Mouse (Mus musculus): ENCODE data around the gene Arid5b. TPM values are rescaled to one million over a fixed set of nuclear protein-coding genes. Genes with fewer than 3 reads are reported as not detected.

Gene Arid5b
- total RNA-seq, 2 experiments from 2014 or later = 36.1 to 36.9 TPM

- DNase-seq (ENCODE audit: low spot score in 2 of 2) = no peak
Observed at GRCm38 (mm10) chr10:68140306-68140705, 138.2 kb downstream of the Arid5b start.

- no peak for DNase-seq (ENCODE audit: low spot score in 2 of 2)
Observed at GRCm38 (mm10) chr10:68138123-68138522, 140.4 kb downstream of the Arid5b start.

- no peak for DNase-seq (ENCODE audit: low spot score in 2 of 2)
Observed at GRCm38 (mm10) chr10:68137151-68137833, 141.2 kb downstream of the Arid5b start.

GRCm38 (mm10) chr10:68136480-68137083 is 142.0 kb downstream of the Arid5b start:
- DNase-seq (ENCODE audit: low spot score in 2 of 2) = peak; percentile 51 to 79

DNA sequence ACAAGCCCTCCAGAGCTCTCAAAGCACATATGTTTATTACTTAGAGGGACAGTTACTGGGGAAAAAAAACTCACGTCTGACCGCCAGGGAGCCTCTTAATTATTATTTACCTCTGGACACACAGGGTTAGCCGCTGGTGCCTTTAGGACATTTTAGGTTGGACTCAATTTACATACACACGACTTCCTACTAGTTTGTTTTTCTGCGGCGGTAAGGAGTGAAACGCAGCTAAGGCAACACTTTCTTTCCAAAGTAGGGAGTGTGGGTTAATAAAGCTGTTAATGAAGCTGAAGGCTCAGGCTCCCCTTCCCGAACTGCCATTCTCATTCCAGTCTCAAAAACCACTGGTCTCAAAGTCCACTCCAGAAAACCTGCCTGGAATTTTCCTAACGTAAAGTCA is 142.5 kb downstream of the Arid5b start:
- DNase-seq (ENCODE audit: low spot score in 2 of 2) = no peak

DNA sequence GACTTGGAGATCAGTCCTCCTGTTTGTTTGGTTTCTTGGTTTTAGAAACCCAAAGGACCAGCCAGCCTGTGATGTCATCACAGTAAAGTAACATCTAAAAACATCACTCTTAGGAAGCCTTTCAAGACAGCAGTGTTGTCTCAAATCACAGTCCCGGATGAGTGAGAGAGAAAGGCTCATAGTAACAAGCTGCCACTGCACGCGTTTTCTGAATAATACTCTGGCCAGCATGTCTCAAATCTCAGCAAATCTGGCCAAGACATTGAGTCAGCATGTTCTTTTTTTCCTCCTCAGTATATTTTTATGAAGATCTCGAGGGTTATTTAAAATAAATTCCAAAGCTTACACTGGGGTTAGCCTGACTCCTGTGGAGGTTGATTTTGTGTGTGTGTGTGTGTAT is 143.1 kb downstream of the Arid5b start:
- DNase-seq (ENCODE audit: low spot score in 2 of 2) = no peak

DNA sequence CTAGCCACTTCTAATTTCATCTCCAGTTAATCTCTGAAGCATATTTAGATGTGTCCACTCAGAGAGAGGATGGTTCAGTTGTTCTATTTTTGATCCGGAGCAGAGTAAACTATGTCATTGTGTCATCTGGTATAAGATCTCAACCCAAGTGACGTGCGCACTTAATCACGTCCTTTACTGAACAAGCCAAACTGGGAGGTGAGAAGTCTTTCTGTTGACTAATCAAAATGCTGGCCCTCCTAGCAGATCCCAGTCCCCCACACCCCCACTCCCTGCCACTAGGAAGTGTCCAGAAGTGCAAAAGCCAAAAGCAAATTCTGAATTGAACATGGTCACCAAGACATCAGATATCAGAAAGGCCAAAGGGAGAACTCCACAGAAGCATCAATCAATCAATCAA is 144.0 kb downstream of the Arid5b start:
- DNase-seq (ENCODE audit: low spot score in 2 of 2) = no peak

DNA sequence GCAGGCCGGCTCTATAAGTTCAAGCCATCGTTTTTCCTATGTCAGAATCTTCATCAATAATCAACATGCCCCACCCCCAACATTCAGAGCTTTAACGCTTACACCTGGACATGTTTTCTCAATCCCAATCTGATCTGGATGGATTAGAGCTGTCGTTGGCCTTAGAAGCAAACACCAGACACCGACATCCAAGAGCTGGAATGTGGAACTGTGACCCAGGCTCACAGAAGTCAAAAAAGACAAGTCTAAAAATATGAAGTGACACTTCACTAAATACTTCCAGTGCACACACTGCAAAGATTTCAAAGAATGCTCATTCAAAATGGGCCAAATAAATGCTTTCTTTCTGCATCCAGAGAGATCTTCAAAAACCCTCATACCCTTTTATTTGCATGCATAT is 144.5 kb downstream of the Arid5b start:
- DNase-seq (ENCODE audit: low spot score in 2 of 2) = no peak

DNA sequence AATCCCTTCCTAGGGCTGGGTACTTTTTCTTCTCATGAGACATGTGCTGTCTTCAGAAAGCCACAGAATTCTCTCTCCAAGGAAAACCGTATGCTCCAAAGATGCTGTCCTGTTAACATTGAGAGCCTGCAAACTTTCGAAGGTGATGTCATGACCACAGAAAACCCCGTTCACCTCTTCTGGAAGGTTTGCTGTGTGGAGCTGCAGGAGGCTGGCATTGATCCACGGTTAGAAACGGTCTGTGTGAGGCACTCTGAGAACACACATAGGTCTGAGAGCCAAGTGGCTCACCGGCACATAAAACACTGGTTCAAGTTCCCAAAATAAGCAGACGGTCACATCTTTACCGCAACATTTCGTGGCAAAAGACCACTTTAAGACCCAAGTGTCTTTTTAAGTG is 145.9 kb downstream of the Arid5b start:
- DNase-seq (ENCODE audit: low spot score in 2 of 2) = no peak

- no peak for DNase-seq (ENCODE audit: low spot score in 2 of 2)
Observed at GRCm38 (mm10) chr10:68132154-68132553, 146.4 kb downstream of the Arid5b start.

DNA sequence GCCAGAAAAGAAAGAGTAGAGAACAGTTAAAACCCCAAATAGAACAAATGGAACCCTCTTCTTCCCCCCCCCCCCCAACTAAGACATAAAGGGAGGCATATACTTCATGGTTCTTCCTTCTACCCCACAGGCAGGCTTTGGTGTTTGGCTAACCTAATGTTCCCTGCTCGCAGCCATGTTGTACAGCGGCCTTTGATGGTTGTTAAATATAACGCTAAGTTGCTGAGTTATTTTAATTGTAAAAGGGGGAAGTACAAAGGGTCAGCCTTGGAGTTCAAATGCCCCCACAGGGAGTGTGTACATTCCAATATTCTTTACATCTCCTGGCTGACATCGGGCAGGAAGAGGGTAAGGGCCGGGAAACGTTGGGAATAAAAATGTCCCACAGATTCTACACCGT is 148.9 kb downstream of the Arid5b start:
- DNase-seq (ENCODE audit: low spot score in 2 of 2) = no peak

GRCm38 (mm10) chr10:68129009-68129408 is 149.5 kb downstream of the Arid5b start:
- DNase-seq (ENCODE audit: low spot score in 2 of 2) = no peak

DNA sequence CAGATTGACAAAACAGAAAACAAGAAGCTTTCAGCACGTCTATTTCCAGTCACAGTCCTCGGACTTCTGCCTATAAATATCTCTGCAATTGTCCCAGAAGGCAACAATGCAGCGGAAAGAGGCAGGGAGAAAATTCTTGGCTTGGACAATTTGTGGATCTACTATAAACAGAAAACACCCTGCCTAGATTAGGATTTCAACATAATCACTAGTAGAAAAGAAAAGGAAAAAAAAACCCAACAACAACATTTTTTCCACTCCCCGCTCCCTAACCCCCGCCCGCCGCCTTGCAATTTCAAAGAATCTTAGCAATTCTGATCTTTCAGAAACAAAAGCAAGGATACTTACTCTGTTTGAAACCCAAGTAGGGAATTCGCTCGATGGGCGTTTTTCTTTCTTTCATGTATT is 150.1 kb downstream of the Arid5b start:
- peak in 1 of 2 experiments; percentile 38 for DNase-seq (ENCODE audit: low spot score in 2 of 2)

DNA sequence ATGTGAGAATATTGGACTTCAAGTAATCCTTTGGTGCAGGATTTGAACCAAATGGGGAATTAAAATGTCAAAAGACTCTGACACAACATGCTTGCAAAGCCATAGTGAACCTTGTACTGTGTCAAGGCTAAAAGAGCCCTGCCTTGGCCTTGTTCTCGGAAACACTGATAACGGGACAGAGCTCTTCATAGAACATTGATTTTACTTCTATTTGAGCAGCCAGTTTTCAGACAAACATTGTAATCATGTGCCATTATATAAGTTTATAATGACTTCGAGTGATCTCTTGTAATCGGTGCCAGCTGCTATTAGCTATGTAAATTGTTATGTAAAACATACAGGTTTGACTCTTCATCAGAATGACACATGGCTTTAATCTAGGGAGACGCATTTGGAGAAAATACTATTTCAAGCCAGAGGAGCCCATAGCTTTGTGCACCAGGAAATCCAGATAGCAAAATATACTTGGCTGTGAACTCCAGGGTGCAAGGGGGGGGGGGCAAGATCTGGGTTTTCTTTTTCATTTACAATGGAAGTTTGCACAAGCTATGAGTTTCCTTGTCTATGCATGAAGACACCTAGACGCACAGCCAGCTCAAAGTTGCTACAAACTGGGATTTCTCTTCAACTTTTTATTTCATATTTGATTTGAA is 150.8 kb downstream of the Arid5b start:
- no peak for DNase-seq (ENCODE audit: low spot score in 2 of 2)

DNA sequence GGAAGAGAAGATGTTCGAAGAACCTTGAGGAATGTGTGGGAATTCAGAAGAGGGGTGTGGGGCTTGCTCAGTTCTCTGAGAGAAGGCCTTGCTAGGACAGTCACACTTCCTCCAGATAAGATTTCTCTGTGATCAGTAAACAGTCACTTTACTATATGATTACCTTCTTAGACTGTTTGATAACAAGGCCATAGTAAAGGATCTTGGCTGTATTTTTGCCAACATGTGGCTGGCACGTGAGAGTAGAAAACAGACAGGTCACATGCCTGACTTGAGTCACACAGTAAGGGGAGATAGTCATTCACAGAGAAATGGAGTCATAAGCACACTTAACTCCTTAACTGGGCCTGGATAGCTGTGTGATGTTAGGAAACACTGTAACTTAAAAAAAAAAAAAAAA is 151.4 kb downstream of the Arid5b start:
- DNase-seq (ENCODE audit: low spot score in 2 of 2) = no peak

DNA sequence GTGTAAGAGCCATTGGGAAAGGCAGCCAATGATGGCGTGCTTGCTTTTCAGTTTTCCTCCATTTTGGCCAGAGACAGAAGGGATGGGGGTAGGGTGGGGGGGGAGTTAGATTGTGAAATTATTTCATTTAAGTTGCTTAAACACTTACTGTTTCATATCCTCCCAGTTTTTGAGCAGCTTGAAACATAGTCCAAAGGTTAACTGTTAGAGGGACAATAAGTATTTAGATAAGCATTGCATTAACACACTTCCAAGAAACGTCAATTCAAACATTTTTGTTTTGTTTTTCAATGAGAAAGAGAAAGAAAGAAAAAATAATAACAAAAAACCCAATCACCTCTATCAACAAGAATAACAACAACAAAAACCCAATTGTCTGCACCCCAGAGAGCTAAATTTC is 152.0 kb downstream of the Arid5b start:
- DNase-seq (ENCODE audit: low spot score in 2 of 2) = no peak

- DNase-seq (ENCODE audit: low spot score in 2 of 2) = no peak
Observed at GRCm38 (mm10) chr10:68125919-68126550, 152.5 kb downstream of the Arid5b start.

DNA sequence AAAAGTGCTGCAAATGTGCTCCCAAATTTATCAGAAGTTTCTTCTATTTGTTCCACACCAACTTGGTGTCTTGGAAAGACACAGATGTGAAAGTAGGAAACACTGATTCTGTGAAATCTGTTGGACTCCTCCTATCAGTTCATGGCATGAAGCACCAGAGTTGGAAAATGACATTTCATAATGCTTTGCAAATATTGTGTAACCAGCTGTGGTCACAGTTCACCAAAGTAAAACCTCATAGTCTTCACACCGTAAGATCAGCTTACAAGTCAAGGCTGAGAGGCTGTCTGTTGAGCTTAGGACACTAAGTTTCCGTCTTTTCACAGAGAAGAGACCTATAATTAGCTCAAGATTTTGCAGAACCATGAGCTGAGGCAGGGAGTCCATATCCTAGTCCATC is 153.6 kb downstream of the Arid5b start:
- no peak for DNase-seq (ENCODE audit: low spot score in 2 of 2)

DNA sequence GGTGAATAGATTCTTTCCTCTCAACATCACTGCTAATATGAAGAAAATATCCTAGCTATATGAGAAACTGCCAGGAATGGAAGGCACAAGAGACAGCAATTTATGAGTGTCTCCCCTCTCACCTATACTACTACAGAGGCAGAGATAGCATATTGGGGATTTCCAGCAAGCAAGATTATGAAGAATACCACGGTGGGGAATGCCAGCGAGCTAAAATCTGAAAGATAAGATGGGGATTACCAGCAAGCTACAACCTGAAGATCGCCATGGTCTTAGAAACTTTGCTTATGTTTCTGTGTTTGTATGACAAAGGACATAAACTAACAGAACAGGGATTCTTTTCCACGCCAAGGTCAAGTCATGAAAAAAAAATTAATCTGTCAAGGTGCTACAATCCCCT is 155.1 kb downstream of the Arid5b start:
- DNase-seq (ENCODE audit: low spot score in 2 of 2) = no peak

GRCm38 (mm10) chr10:68121960-68122359 is 156.6 kb downstream of the Arid5b start:
- peak in 1 of 2 experiments; percentile 28 for DNase-seq (ENCODE audit: low spot score in 2 of 2)

DNA sequence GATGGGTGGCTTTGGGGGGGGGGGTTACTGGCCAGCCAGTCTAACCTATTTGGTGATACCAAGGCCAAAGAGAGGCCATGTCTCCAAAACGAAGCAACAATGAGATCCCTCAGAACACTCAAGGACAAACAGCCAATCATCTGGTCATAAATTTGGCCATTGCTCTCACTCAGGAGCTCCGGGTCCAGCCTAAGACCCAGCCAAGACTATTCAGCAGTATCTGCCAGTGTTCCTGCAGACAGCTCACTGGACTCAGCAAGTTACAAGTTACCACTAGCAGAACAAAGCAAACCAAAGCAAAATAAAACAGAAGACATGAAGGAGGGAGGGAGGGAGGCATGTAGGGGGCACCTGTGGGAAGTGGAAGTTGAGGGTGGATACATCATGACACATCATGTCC is 157.3 kb downstream of the Arid5b start:
- DNase-seq (ENCODE audit: low spot score in 2 of 2) = no peak

- no peak for DNase-seq (ENCODE audit: low spot score in 2 of 2)
Observed at GRCm38 (mm10) chr10:68120011-68120410, 158.5 kb downstream of the Arid5b start.

All from gastrocnemius, postnatal 4 days (tissue).